Mouse (Mus musculus): Measurements from ENCODE around the gene Olfr733.

The Olfr733 gene

DNA sequence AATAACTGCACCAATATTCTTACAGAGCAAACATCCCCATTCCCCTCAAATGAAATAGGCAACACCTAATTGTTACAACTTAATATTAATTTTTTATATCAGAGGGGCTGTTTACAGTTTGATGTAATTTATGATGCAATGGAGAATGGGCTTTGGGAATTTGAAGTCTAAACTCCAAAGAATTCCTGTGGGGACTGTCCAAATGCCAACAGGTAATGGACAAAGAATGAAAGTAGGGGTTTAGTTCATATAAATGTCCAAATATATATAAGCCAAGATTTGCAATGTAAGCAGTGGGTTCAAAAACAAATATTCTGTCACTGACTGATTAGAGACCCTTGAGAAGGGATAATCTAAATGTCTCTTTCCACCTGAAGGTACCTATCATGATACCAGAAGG, at the start of gene Olfr733:
Olfr733 (minus strand) TSS at position 101 of the 400 bp plus-strand sequence.
- no peak for DNase-seq (ENCODE audit: low read depth, low spot score)

DNA sequence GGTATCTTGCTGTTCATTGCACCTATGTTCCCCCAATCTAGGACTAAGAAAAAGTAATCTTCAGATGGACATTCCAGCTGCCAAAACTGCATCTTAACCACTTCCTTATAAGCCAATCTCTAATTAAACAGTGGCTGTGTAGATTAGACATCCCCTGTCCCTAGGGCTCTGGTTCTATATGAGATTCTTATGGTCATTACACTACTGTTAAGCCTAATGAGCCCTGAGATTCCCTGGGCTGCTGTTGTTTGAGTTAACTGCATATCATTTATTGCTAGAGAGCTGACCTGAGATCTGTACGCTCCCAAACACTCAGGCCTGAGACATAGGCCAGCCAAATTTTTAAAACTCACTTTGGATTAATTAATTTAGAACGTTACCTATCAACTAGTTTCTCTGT, 47.5 kb upstream of the Olfr733 start, which contains the start of gene Olfr735:
Olfr735 (minus strand) TSS at position 77 of the 400 bp plus-strand sequence.
- no peak for DNase-seq (ENCODE audit: low read depth, low spot score)

DNA sequence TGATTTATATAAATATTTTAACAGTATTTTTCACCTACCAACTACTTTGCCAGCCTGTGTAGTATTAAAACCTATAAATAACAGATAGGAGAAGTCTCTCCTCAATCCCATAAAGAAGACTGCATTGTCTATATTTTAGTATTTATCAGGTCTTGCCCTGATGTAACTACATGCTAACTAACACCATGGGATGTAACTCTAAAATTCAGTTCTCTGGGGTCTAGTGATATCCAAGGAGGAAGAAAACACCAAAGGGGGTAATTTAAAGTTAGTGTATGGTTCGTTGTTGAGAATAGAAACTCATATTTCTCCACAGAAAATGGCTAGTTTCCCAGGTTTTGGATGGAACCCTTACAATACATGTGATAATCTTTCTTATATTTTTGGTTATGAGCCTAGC, 25.3 kb upstream of the Olfr733 start, which contains the start of gene Olfr734:
Olfr734 (minus strand) TSS at position 101 of the 400 bp plus-strand sequence.
- no peak for DNase-seq (ENCODE audit: low read depth, low spot score)

DNA sequence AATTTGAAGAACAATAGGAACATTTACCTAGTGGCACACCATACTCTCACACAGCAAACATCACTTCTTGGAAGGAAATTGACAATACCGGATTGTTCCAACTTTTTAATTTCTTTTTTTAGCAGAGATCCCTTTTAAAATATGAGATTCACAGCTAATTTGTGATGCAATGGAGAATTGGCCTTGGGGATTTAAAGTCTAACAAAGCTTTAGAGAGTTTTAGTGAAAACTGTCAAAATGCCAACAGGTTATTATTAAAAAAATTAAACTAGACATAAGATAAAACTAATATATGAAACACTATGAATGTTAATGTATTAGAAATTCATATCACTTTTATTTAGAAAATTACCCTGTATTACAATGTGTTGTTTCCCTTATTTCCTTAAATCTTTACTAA, 17.2 kb downstream of the Olfr733 start, which contains the start of gene Olfr732:
Olfr732 (minus strand) TSS at position 101 of the 400 bp plus-strand sequence.
- DNase-seq (ENCODE audit: low read depth, low spot score) = no peak
